8 mouse cellular contexts compared by ENCODE assay signal in genomic region chr5:42412296-42412695, GRCm38 (mm10).
A peak's percentile ranks its signal among the peaks of the same experiment; 100 is the strongest.
DNase-seq lines count a peak whose midpoint lies in the region.

No protein-coding gene starts in this region.

- peak; percentile 3 for DNase-seq in adrenal gland, postnatal 14 days
- no peak for DNase-seq in adrenal gland, postnatal 25 days
- DNase-seq in layer of hippocampus, adult 9-10 months (ENCODE audit: low spot score): peak; percentile 6
- no peak for DNase-seq in layer of hippocampus, adult 8-10 months (ENCODE audit: low spot score in 2 of 2)
- peak; percentile 46 for DNase-seq in MN1 (ENCODE audit: low spot score)
- DNase-seq in forelimb bud, embryonic 11.5 days (ENCODE audit: low read depth, low spot score): peak; percentile 9
- DNase-seq in urinary bladder, postnatal 36 days (ENCODE audit: low spot score in 2 of 2): no peak
- no peak for DNase-seq in urinary bladder, postnatal 10 days (ENCODE audit: low spot score)

Comparison
In these comparisons a context has a peak if more than half of its experiments do, and no peak if none do; other contexts are left out.
1. DNase-seq: peak in adrenal gland, postnatal 14 days (single experiment), layer of hippocampus, adult 9-10 months (single experiment), MN1 (single experiment) and forelimb bud, embryonic 11.5 days (single experiment); none in adrenal gland, postnatal 25 days (single experiment), layer of hippocampus, adult 8-10 months (0 of 2), urinary bladder, postnatal 36 days (0 of 2) and urinary bladder, postnatal 10 days (single experiment).